Mouse (Mus musculus): ENCODE measurements around the gene Acot13.
A peak's percentile ranks its signal among the peaks of the same experiment; 100 is the strongest.

Acot13 gene

GRCm38 (mm10) chr13:24826116-24826515 lies 5.2 kb downstream of the Acot13 start:
- no peak for DNase-seq

DNA sequence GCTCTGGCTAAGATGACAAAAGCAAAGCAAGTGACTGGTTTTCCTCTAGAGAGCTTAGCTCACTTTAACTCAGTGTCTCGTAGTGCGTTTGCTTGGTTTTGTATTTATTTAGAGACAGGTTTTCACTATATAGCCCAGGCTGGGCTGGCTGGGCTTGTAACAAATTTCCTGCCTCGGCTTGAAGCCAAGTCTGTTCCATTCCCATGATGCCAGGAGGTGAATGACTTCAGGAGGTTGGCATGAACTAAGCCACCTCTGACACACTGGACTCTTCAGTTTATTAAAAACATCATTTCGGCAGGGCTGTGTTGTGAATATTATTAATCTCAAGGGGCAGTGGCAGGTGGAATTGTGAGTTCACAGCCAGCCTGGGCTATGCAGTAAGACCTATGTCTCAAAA lies 5.8 kb downstream of the Acot13 start:
- no peak for DNase-seq

GRCm38 (mm10) chr13:24824647-24825046 lies 6.7 kb downstream of the Acot13 start:
- no peak for DNase-seq

GRCm38 (mm10) chr13:24822663-24823343 lies 8.5 kb downstream of the Acot13 start:
- DNase-seq: no peak

DNA sequence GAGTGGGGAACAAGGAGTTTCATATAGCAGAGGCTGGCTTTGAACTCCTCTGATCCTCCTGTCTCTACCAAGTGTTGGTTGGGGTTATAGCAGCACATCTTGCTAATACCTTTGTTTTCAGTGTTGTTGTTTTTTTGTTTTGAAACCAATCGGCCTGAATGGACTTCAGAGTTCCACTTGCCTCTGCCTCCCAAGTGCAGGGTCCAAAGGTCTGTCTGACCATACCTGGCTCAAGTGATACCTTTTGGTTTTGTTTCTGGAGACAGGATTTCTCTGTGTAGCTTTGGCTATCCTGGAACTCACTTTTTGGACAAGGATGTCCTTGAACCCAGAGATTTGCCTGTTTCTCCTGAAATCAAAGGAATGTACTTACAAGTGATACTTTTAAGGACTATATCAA lies 11.4 kb downstream of the Acot13 start:
- DNase-seq: no peak

- DNase-seq: no peak
Observed at GRCm38 (mm10) chr13:24816125-24817092, 14.9 kb downstream of the Acot13 start.

GRCm38 (mm10) chr13:24814616-24815015 lies 16.7 kb downstream of the Acot13 start:
- DNase-seq: no peak

- no peak for DNase-seq
Observed at GRCm38 (mm10) chr13:24812521-24812920, 18.8 kb downstream of the Acot13 start.

DNA sequence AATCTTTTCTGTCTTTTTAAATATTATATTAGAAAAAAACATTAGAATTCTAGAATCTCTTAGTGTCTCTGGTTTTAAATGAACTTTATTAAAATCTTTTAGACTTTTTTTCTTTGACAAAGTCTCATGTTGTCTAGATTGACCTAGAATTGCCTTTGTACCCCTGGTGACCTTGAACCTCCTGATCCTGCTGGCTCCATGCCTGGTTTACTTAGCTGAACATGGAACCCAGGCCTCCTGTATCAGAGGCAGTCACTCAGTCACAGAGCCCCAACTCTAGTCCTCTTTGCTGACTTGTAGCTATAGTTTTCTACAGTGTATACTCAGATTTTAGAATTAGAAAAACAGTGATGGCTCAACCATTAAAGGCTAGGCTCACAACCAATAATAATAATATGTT lies 25.3 kb downstream of the Acot13 start:
- DNase-seq: no peak

GRCm38 (mm10) chr13:24803196-24803595 lies 28.1 kb downstream of the Acot13 start:
- DNase-seq: no peak

GRCm38 (mm10) chr13:24802131-24802691 lies 29.1 kb downstream of the Acot13 start:
- peak; percentile 37 for DNase-seq

- DNase-seq: peak; percentile 57
Observed at GRCm38 (mm10) chr13:24801308-24801921, 29.9 kb downstream of the Acot13 start, which contains the start of gene BC005537. TSS of gene BC005537 (plus strand) at chr13:24801657.

DNA sequence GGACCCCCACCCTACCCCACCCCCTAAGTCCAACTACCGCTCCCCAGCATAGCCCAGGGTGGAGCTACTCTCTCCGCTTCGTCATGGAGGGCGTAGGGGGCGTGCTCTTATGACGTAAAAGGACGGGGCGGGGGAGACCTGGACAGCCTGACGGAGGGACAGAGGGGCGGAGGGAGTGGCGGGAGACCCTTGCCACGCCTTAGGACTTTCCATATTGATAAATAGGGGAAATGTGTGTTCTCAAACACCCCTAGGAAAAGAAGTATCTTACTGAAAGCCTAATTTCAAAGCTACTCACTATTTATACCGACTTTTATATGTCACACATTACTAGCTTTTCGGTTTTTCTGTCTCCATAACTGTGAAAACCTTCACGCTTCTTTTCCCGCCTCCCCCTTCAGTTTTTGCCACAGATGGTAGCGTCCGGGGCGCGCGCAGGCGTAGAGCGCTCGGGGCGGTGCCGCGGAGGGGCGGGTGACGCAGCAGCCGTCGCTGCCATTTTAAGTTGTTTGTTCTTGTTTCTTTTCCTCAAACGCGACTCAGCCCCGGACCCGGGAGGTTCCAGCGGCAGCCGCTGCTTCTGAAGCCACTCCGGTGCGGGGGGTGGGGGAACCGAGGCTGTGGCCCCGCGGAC lies 30.5 kb downstream of the Acot13 start:
- DNase-seq: peak; percentile 96

DNA sequence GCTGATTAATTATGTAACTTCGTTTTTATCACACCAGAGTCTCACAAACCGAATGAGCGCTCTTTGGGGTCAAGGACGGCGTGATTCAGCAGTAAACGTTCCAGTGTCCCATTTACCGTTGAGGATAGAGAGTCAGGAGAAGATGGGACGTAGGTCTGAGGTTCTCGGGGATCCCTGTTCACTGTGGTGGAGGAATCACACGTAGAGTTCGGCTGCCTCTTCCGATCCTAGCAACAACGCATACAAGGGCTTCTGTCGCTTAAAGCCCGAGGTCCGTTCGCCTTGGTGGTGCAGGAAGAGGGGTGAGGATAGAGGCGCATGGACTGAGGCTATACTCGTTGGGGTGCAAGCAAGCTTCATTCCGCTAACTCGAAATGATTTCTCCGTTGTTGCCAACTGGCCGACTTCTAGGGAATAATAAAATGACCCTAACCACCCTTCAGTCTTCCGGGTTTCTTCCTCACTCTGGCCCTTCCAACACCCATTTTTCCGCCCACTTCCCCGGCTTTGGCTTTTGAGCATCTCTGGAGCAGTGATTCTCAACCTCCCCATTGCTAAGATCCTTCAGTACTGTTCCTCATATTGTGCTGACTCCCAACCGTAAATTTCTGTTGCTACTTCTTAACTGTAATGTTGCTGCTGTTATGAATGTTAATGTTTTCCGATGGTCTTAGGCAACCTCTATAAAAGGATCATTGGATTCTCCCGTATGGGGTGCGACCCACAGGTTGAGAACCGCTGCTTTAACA lies 31.2 kb downstream of the Acot13 start:
- DNase-seq: peak; percentile 63

- no peak for DNase-seq
Observed at GRCm38 (mm10) chr13:24799378-24799777, 32.0 kb downstream of the Acot13 start.

- DNase-seq: no peak
Observed at GRCm38 (mm10) chr13:24798686-24799085, 32.7 kb downstream of the Acot13 start.

DNA sequence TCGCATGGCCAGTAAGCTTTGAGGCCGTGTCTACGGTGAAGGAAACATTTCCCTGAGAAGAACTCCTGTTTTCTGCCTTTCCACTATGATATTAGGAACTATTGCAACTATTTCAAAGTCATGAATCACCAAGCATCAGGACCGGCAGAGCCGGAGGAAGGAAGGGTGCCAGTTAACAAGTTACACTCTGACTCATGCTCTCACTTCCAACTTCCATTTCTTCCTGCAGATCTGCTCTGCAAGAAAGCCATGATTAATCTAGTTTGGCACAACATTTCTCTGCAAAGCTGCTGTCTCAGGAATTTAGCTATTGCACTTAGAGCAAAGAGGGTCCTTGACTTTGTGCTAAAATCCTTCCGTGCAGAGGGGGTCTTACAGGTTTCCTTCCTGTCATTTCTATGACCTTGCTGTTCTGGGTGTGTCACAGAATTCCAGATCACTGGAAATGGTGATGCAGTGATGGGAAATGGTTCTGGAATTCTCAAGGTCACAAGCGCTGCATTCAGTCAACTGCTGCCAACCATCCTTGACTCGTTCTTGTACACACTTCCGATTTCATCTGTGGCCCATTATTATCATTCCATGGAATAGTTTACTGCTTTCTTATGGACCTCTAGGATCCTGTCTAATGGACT lies 38.8 kb downstream of the Acot13 start:
- DNase-seq: no peak

- no peak for DNase-seq
Observed at GRCm38 (mm10) chr13:24791349-24791748, 40.0 kb downstream of the Acot13 start.

DNA sequence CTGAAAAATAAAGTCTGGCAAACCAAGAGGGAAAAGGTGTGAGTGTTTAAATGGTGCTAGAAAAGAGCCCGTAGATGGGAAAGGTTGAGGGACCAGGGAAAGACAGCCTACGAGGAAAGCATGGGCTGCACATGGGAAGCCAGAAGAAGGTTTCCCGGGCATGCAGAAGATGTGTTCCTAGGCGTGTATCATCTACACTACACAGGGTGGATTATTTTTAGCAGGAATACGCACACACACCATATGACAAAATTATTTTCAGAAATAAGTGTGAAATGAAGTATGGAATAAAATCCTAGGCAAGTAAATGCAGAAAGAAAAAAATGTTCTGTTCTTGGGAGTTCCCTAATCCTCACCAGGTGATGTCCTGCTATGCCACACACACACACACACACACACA lies 43.9 kb downstream of the Acot13 start:
- DNase-seq: no peak

DNA sequence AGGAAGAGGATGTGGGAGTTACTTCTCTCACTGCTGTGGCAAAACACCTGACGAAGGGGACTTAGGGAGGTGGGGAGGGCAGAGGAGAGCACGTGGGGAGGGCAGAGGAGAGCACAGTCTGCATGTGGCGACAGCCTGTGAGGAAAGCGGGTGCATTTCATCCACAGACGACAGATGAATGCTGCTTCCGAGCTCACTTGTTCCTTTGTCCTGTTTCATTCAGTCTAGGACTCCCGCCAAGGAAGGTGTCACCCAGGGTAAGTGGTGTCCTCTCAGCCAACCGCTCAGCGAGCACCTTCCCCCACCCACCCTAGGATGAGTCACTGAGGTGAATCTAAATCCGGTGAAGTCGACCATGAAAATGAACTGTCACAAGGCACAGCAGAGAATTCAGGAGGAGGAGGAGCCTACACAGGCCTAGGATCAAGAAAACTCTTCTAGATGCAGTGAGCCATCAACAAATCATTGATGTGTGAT lies 45.3 kb downstream of the Acot13 start:
- peak; percentile 63 for DNase-seq

GRCm38 (mm10) chr13:24781916-24782315 lies 49.4 kb downstream of the Acot13 start:
- DNase-seq: no peak
